Mouse (Mus musculus): Measurements from ENCODE around the gene Ephx3. TPM values are rescaled to one million over a fixed set of nuclear protein-coding genes. Genes with fewer than 3 reads are reported as not detected.

Gene Ephx3
- polyA plus RNA-seq, 1 experiment from 2014 or later, result not detected

DNA sequence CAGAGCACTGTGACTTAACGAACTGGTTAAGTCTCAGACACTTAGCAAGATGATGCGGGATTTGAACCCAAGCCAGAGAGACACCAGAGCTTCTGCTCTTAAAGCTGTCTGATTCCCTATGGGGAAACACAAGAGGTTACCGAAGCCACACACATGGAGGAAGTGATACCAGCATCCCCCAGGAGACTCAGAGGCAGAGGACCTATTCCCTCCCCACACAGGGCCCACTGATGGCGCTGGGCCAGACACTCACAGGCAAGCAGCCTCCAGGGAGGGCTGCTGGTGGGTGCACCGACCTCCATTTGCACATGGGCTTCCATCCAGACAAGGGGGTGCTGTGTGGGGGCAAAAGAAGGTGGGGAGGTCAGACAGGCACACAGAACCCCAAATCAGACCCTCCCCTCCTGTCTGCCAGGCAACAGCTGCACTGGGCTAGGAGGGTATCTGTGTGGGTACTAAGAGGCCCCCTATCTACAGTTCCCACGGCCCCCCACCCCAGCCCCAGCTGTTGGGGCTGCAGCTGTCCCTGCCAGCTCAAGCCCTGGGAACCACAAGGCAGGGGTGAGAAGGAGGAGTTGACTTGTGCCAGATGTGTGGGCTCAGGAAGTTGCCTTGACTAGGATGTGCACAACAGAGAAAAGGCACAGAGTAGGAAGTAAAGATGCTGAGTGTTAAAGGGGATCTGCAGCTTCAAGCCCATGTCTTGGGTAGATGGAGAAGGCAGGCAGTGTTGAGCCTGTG, 25.3 kb downstream of the Ephx3 start:
- H3K4me3 ChIP-seq (ENCODE audit: inconsistent target), result no peak overlapping the region
- 20% methylated on average over 5 of the region's 6 CpGs for WGBS (ENCODE audit: missing documents)
- H3K27ac ChIP-seq, result no peak overlapping the region

DNA sequence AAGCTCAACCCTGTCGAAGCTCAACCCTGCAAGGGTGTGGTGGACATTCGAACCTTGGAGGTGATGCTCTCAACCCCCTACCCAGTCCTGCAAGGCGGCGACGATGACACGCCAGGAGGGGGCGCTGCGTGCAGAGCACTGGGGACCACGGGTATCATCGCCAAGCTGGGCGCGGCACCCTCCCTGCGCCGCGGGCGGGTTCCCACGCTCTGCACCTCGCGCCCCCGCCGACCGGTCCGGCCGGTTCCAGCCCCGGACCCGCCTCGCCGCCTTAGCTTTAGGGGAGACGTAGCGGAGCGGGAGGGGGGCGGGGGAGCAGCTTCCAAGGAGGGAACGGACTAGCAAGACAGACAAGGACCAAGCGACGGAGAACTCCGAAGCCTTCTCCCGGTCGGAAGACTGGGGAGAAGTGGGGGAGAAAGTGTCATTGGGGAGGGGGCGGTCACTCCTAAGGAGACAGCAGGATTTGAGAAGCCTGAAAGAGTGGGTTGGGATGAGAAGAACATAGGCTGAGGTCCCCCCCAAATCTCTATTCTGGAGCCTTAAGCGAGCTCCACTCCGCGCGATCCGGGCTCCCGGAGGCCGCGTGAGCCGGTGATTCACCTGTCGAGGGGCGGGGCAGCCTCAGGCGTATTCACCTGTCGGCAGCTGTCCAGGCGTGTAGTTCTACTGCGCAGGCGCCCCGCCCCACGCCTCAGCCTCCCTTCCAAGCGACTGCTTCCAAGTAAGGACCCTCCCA, 27.1 kb downstream of the Ephx3 start:
- Histone ChIP-seq H3K4me3 (ENCODE audit: inconsistent target) (no peak overlapping the region), H3K36me3 (ENCODE audit: inconsistent target) (no peaks in the 10 kb centered on the region), H3K79me2 (ENCODE audit: inconsistent target) (no peaks in the 10 kb centered on the region), H3K27ac (no peak overlapping the region)
- 10% methylated on average over 52 of the region's 58 CpGs for WGBS (ENCODE audit: missing documents)

More for the DNA sequence above, 25.3 kb downstream of the Ephx3 start:
- Histone ChIP-seq H3K36me3 (ENCODE audit: inconsistent target) (no peaks in the 10 kb centered on the region), H3K79me2 (ENCODE audit: inconsistent target) (no peaks in the 10 kb centered on the region)

GRCm38 (mm10) chr17:32160882-32161281, 28.5 kb downstream of the Ephx3 start:
- Histone ChIP-seq H3K27ac (no peak overlapping the region), H3K79me2 (ENCODE audit: inconsistent target) (no peaks in the 10 kb centered on the region), H3K4me3 (ENCODE audit: inconsistent target) (no peak overlapping the region), H3K36me3 (ENCODE audit: inconsistent target) (no peaks in the 10 kb centered on the region)
- 66% methylated on average over 4 of the region's 4 CpGs for WGBS (ENCODE audit: missing documents)

- H3K79me2 ChIP-seq (ENCODE audit: inconsistent target), result no peaks in the 10 kb centered on the region
- H3K4me3 ChIP-seq (ENCODE audit: inconsistent target), result no peak overlapping the region
- H3K36me3 ChIP-seq (ENCODE audit: inconsistent target), result no peaks in the 10 kb centered on the region
- 80% methylated on average over 7 of the region's 13 CpGs for WGBS (ENCODE audit: missing documents)
- H3K27ac ChIP-seq, result no peak overlapping the region
Observed at GRCm38 (mm10) chr17:32158841-32159240, 30.5 kb downstream of the Ephx3 start.

- Histone ChIP-seq H3K79me2 (ENCODE audit: inconsistent target) (no peaks in the 10 kb centered on the region), H3K36me3 (ENCODE audit: inconsistent target) (no peaks in the 10 kb centered on the region), H3K27ac (no peak overlapping the region), H3K4me3 (ENCODE audit: inconsistent target) (no peak overlapping the region)
- WGBS (ENCODE audit: missing documents), result 96% methylated on average over 8 of the region's 8 CpGs
Observed at GRCm38 (mm10) chr17:32146718-32147117, 42.6 kb downstream of the Ephx3 start.

GRCm38 (mm10) chr17:32142907-32143854, 46.2 kb downstream of the Ephx3 start:
- no peak overlapping the region for H3K4me3 ChIP-seq (ENCODE audit: inconsistent target)
- WGBS (ENCODE audit: missing documents), result 24% methylated on average over 36 of the region's 39 CpGs

DNA sequence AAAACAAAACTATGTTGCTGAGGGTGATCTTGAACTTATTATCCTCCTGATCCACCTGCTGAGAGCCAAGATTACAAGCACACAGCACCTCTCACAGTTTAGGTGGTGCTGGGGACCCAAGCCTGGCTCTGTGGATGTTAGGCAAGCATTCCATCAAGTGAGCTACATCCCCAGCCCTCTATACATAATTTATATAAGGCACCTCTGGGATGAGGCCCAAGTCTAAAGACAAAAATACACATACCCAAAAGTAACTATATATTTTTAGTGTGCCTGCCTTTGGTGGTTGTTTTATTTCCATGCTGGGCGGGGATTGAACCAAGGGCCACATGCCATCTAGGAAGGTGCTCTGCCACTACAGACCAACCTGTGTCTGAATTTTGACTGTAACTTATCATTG, 47.1 kb downstream of the Ephx3 start:
- Histone ChIP-seq H3K4me3 (ENCODE audit: inconsistent target) (no peak overlapping the region), H3K36me3 (ENCODE audit: inconsistent target) (no peaks in the 10 kb centered on the region), H3K79me2 (ENCODE audit: inconsistent target) (no peaks in the 10 kb centered on the region), H3K27ac (no peak overlapping the region)
- WGBS (ENCODE audit: missing documents), result 100% methylated on average over 1 of the region's 1 CpGs

More at GRCm38 (mm10) chr17:32142907-32143854, 46.2 kb downstream of the Ephx3 start:
- Histone ChIP-seq H3K79me2 (ENCODE audit: inconsistent target) (no peaks in the 10 kb centered on the region), H3K27ac (no peak overlapping the region), H3K36me3 (ENCODE audit: inconsistent target) (no peaks in the 10 kb centered on the region)

Other genes starting within 250 kb of the Ephx3 start
- gene Rrp1b, start 153.4 kb downstream of the Ephx3 start, polyA plus RNA-seq (2018), result 4.0 to 12.0 TPM (median 7.3 TPM) in 3 replicates
- not detected in 3 replicates for gene Hsf2bp, start 153.2 kb downstream of the Ephx3 start, polyA plus RNA-seq (2018)
- not detected in 3 replicates for gene Notch3, start 22.7 kb downstream of the Ephx3 start, polyA plus RNA-seq (2018)
- gene Brd4, start 95.2 kb upstream of the Ephx3 start, polyA plus RNA-seq (2018), result 51.6 to 129 TPM (median 55.6 TPM) in 3 replicates
- 38.9 to 55.8 TPM (median 43.9 TPM) in 3 replicates for gene Akap8, start 131.7 kb upstream of the Ephx3 start, polyA plus RNA-seq (2018)
- gene Akap8l, start 161.1 kb upstream of the Ephx3 start, polyA plus RNA-seq (2018), result 20.2 to 41.0 TPM (median 33.8 TPM) in 3 replicates
- 15.9 to 20.7 TPM (median 17.5 TPM) in 3 replicates for gene Wiz, start 199.9 kb upstream of the Ephx3 start, polyA plus RNA-seq (2018)
- 8.2 to 22.5 TPM (median 8.9 TPM) in 3 replicates for gene Rasal3, start 214.0 kb upstream of the Ephx3 start, polyA plus RNA-seq (2018)
- gene Pglyrp2, start 234.6 kb upstream of the Ephx3 start, polyA plus RNA-seq (2018), result not detected in 3 replicates

Measured in macrophage (primary cell).